Mouse (Mus musculus) lung, postnatal 25 days (tissue): ENCODE measurements at regions not wholly inside any gene's neighbourhood (a gene's known extent, or its start where the extent isn't known, plus 50 kb on each side); places are given as distances from the start of the nearest gene placed in this dataset.

Source experiments
- DNase-seq: peaks from one replicate; pipeline ENCODE4 v3.0.0; 2022; ENCODE audit warnings: low spot score

- no peak for DNase-seq
These were observed 162.5 kb downstream of the Cxcl12 start for GRCm38 (mm10) chr6:117330726-117331360.

GRCm38 (mm10) chr6:117332641-117333040 lies 164.3 kb downstream of the Cxcl12 start:
- no peak for DNase-seq

GRCm38 (mm10) chr6:117342123-117342522 lies 173.8 kb downstream of the Cxcl12 start:
- no peak for DNase-seq

GRCm38 (mm10) chr6:117347356-117347755 lies 179.0 kb downstream of the Cxcl12 start:
- no peak for DNase-seq

GRCm38 (mm10) chr6:117351846-117352245 lies 183.5 kb downstream of the Cxcl12 start:
- no peak for DNase-seq

- DNase-seq: no peak
These were observed 184.8 kb downstream of the Cxcl12 start for GRCm38 (mm10) chr6:117353091-117353490.

GRCm38 (mm10) chr6:117356101-117356500 lies 187.8 kb downstream of the Cxcl12 start:
- DNase-seq: no peak

- DNase-seq: no peak
These were observed 191.1 kb downstream of the Cxcl12 start for GRCm38 (mm10) chr6:117359401-117359800.

- DNase-seq: no peak
These were observed 198.2 kb downstream of the Cxcl12 start for GRCm38 (mm10) chr6:117366563-117366962.

GRCm38 (mm10) chr6:117375989-117376388 lies 207.7 kb downstream of the Cxcl12 start:
- no peak for DNase-seq

GRCm38 (mm10) chr6:117379904-117380303 lies 211.6 kb downstream of the Cxcl12 start:
- no peak for DNase-seq

GRCm38 (mm10) chr6:117390233-117390848 lies 222.0 kb downstream of the Cxcl12 start:
- no peak for DNase-seq

- no peak for DNase-seq
These were observed 225.1 kb downstream of the Cxcl12 start for GRCm38 (mm10) chr6:117393480-117393879.

GRCm38 (mm10) chr6:117405589-117406311 lies 237.4 kb downstream of the Cxcl12 start:
- no peak for DNase-seq

GRCm38 (mm10) chr6:117406312-117406595 lies 237.9 kb downstream of the Cxcl12 start:
- DNase-seq: no peak

- no peak for DNase-seq
These were observed 238.4 kb downstream of the Cxcl12 start for GRCm38 (mm10) chr6:117406757-117407156.

GRCm38 (mm10) chr6:117407206-117407858 lies 239.0 kb downstream of the Cxcl12 start:
- no peak for DNase-seq

GRCm38 (mm10) chr6:117407953-117408352 lies 239.6 kb downstream of the Cxcl12 start:
- DNase-seq: no peak

GRCm38 (mm10) chr6:117408971-117409783 lies 240.8 kb downstream of the Cxcl12 start:
- no peak for DNase-seq

GRCm38 (mm10) chr6:117414926-117415325 lies 246.6 kb downstream of the Cxcl12 start:
- DNase-seq: no peak

GRCm38 (mm10) chr6:117415901-117416300 lies 247.6 kb downstream of the Cxcl12 start:
- DNase-seq: no peak

- DNase-seq: no peak
These were observed 248.1 kb downstream of the Cxcl12 start for GRCm38 (mm10) chr6:117416461-117416860.
